Mouse (Mus musculus): ENCODE measurements at regions not wholly inside any gene's neighbourhood (a gene's known extent, or its start where the extent isn't known, plus 50 kb on each side); places are given as distances from the start of the nearest gene placed in this dataset.

DNA sequence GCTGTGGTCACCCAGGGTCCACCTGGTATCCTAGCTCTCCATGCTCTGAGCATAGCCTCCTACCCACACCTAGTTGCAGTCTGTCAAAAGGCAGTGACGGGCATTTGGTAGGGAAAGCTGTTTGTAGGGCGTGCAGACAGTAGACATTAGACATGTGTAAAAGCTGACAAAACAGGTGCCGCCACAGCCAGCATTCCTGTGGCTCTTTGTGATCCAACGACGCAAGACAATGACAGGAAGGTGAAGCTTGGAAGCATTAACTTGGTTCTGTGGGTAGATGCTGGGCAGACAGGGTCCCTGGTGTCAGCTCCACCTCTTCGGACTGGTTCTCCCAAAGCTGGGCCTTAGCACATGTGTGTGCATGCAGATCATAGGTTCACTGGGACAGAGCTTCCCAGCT, 96.5 kb downstream of the Olfm1 start:
- TF ChIP-seq CTCF (IDR thresholded peaks at IDR 0.05; ENCODE audit: borderline replicate concordance, insufficient read depth, low read depth, low read length) (no peak), POLR2A (IDR thresholded peaks at IDR 0.05; ENCODE audit: borderline replicate concordance, insufficient read depth, low read length) (no peak)

Data from cerebellum, adult 2 months (tissue).